ENCODE assay signal across 8 mouse cellular contexts in the genomic region with DNA sequence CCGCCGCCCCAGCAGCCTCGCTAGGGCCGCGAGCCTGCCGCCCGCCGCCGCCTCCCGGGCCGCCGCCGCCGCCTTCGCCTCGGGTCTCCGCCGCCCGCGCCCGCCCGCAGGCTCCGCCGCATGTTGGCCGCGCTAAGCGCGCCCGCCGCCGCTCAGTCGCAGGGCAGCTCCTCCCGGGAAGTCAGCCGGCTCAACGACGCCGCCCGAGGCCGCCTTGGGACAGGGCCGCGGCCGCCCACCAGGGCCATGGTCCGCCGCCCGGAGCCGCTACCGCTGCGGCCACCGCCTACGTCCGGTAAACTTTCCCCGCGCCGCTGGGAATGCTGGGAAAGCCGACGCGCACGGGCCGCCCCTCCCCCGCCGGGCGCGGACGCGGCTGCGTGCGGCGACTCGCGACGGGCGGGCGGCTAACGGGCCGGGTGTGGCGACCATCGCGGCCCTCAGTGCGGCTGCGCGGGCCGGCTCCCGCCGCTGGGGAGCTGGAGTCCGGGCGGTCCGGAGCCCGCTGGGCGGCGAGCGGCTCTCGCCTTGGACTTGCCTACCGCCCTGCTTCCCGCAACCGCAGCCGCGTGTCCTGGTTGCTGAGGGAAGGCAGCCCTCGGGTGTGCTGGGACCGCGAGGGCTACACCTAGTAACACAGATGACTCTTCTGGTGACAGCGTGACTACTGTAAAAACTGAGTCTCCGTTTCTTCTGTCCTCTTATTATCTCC. TPM values are rescaled to one million over a fixed set of nuclear protein-coding genes. Genes with fewer than 3 reads are reported as not detected.
DNase-seq lines count a peak whose midpoint lies in the region; ATAC-seq lines count a peak whose summit lies in the region.

A gene (minus strand): TSS at position 217 of the 712 bp plus-strand sequence.

- H3K27me3 ChIP-seq in forebrain, embryonic 10.5 days (ENCODE audit: poor library complexity, severe bottlenecking) = no peaks in the 10 kb centered on the region
- no peaks in the 10 kb centered on the region for H3K27me3 ChIP-seq in heart, embryonic 14.5 days (ENCODE audit: control insufficient read depth, insufficient read depth, low read length)
- H3K27me3 ChIP-seq in liver, embryonic 12.5 days (replicated peaks) = no peaks in the 10 kb centered on the region
- H3K27me3 ChIP-seq in splenic B cell, adult 2 months (ENCODE audit: control insufficient read depth, insufficient read depth, low read length, poor library complexity, severe bottlenecking) = no peaks in the 10 kb centered on the region

- peak; percentile 31 to 36 for DNase-seq in CD8-positive naive resting alpha-beta T cell, adult 2 months (ENCODE audit: low read depth in 2 of 2, low spot score in 2 of 2)
- peak; percentile 41 for DNase-seq in c-Kit-positive CD71-negative TER-119-negative erythroid progenitor cells, embryonic 14.5 days (ENCODE audit: low read depth)
- DNase-seq in forebrain, embryonic 10.5 days (ENCODE audit: extremely low spot score, low spot score) = peak; percentile 81
- DNase-seq in kidney, postnatal 14 days = peak; percentile 94
- peak; percentile 69 for DNase-seq in naive thymus-derived CD4-positive, alpha-beta T cell, adult 2 months (ENCODE audit: low read depth)
- DNase-seq in splenic B cell, adult 2 months (ENCODE audit: low read depth, low spot score) = peak; percentile 87

- ATAC-seq in heart, embryonic 14.5 days (ENCODE audit: insufficient number of reproducible peaks, insufficient read depth, low FRiP score, low read depth) = peak; percentile 91
- peak; percentile 94 for ATAC-seq in liver, embryonic 12.5 days

- peaks cover 27% of the 10 kb centered on the region for H3K4me1 ChIP-seq in forebrain, embryonic 10.5 days
- peaks cover 0 to 15% of the 10 kb centered on the region in 2 experiments; a peak in 2 of 4 replicates for H3K4me1 ChIP-seq in heart, embryonic 14.5 days (ENCODE audit: control insufficient read depth in 2 of 2, insufficient read depth in 2 of 2, low read length in 2 of 2)
- peaks cover 31% of the 10 kb centered on the region for H3K4me1 ChIP-seq in liver, embryonic 12.5 days

- H3K36me3 ChIP-seq in forebrain, embryonic 10.5 days (replicated peaks) = peaks cover 25% of the 10 kb centered on the region
- peaks cover 26% of the 10 kb centered on the region for H3K36me3 ChIP-seq in heart, embryonic 14.5 days (ENCODE audit: control insufficient read depth, insufficient read depth, low read length)
- peaks cover 26% of the 10 kb centered on the region for H3K36me3 ChIP-seq in liver, embryonic 12.5 days
- H3K36me3 ChIP-seq in splenic B cell, adult 2 months (ENCODE audit: control insufficient read depth, insufficient read depth, low read length, poor library complexity, severe bottlenecking) = no peaks in the 10 kb centered on the region

- under 1% methylated on average over 98 of the region's 102 CpGs for WGBS in forebrain, embryonic 10.5 days
- under 1% methylated on average over 85 of the region's 102 CpGs for WGBS in heart, embryonic 14.5 days
- under 1% methylated on average over 98 of the region's 102 CpGs for WGBS in liver, embryonic 12.5 days (ENCODE audit: insufficient replicate concordance)

- H3K4me3 ChIP-seq in forebrain, embryonic 10.5 days = peak within 1 kb of the TSS; percentile 91
- peak within 1 kb of the TSS; percentile 70 to 86 for H3K4me3 ChIP-seq in heart, embryonic 14.5 days (ENCODE audit: control insufficient read depth in 1 of 2, insufficient read depth in 1 of 2, low read depth in 1 of 2, low read length in 2 of 2)
- peak within 1 kb of the TSS; percentile 93 for H3K4me3 ChIP-seq in liver, embryonic 12.5 days

- H3K27ac ChIP-seq in forebrain, embryonic 10.5 days = peak within 1 kb of the TSS; percentile 97
- peak within 1 kb of the TSS; percentile 68 to 96 for H3K27ac ChIP-seq in heart, embryonic 14.5 days (replicated peaks in 1 of 2; ENCODE audit: control insufficient read depth in 1 of 2, insufficient read depth in 1 of 2, low read depth in 2 of 2, low read length in 2 of 2)
- H3K27ac ChIP-seq in liver, embryonic 12.5 days = peak within 1 kb of the TSS; percentile 94

- peak within 1 kb of the TSS; percentile 98 for H3K9ac ChIP-seq in heart, embryonic 14.5 days (ENCODE audit: low read length)
- peak within 1 kb of the TSS; percentile 93 for H3K9ac ChIP-seq in liver, embryonic 12.5 days

- H3K9me3 ChIP-seq in forebrain, embryonic 10.5 days = 0 out of 2 replicates have a peak, but pooled peaks cover 4% of the 10 kb centered on the region
- no peaks in the 10 kb centered on the region for H3K9me3 ChIP-seq in heart, embryonic 14.5 days (ENCODE audit: control insufficient read depth, low read length)
- no peaks in the 10 kb centered on the region for H3K9me3 ChIP-seq in liver, embryonic 12.5 days (replicated peaks)

- H3K4me2 ChIP-seq in heart, embryonic 14.5 days (ENCODE audit: low read length) = peak within 1 kb of the TSS; percentile 77
- peak within 1 kb of the TSS; percentile 84 for H3K4me2 ChIP-seq in liver, embryonic 12.5 days

RNA-seq across cellular contexts. Expression of the gene that starts here (rescaled TPM):
- 2.0 and 3.4 TPM in 2 replicates for polyA plus RNA-seq in forebrain, embryonic 10.5 days (2016; fragmentation: Nextera tagmentation; extraction: Ambion mirVana)
- 7.9 and 8.2 TPM in 2 replicates for polyA plus RNA-seq in heart, embryonic 14.5 days (2014; fragmentation: Nextera tagmentation; extraction: Ambion mirVana)
- 7.7 and 8.2 TPM in 2 replicates for polyA plus RNA-seq in liver, embryonic 12.5 days (2016; fragmentation: Nextera tagmentation; extraction: Ambion mirVana)

Comparison
In these comparisons a context has a peak if more than half of its experiments do, and no peak if none do; other contexts are left out.
1. Peak in every context shown above with its lines: DNase-seq, ATAC-seq, H3K4me3 ChIP-seq and H3K27ac ChIP-seq.
2. DNase-seq: peak in every context shown above with its lines; median percentile 94 in kidney, postnatal 14 days; 87 in splenic B cell, adult 2 months; 81 in forebrain, embryonic 10.5 days; 69 in naive thymus-derived CD4-positive, alpha-beta T cell, adult 2 months; 41 in c-Kit-positive CD71-negative TER-119-negative erythroid progenitor cells, embryonic 14.5 days; 34 in CD8-positive naive resting alpha-beta T cell, adult 2 months.